12 mouse cellular contexts compared by ENCODE assay signal in the genomic region with DNA sequence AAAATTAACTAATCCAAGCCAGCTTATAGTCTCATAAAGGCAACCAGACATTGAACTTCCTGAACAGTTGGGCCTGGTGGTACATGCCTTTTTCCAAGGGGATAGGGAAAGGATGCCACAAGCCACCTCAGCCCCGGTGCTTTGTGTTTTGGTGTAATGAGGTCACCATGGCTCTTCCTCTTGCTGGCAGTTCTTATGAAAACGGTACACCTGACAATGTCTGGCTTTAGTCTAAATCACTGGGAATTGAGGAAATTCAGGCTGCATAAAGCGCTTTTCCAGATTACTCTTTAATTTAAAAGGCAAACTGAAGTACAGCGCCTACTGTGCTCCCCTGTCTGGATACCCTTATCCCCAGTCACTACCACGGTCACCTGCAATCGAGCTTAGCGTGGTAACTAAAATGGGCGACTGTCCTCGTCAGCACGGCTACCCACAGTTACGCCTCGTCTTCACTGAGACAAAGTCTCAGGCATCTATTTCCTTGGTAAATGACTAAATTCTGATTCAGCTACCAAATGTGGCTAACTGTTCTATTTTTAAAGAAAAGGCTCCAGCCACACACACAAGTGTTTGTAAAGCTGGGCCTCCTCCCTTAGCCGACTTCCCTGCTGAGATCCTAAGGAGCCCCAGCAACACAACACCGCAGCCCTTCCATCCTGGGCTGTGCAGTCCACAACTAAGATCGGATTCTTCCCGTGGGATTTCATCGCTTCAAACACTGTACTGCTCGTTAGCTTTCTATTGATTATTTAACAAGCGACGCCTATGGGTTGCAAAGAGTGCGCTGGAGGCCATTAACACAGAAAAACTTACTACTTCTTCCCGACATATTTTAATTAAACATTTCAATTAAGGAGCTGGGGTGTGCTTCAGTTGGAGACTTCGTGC. TPM values are rescaled to one million over a fixed set of nuclear protein-coding genes. Genes with fewer than 3 reads are reported as not detected.
A peak's percentile ranks its signal among the peaks of the same experiment; 100 is the strongest.
DNase-seq lines count a peak whose midpoint lies in the region; ATAC-seq and TF ChIP-seq lines count a peak whose summit lies in the region.
"Had no signal": no experiment of that assay in that cellular context is flagged by ENCODE, and none has a peak within 500 bp of the region (broad histone marks: within the 10 kb centered on the region; RNA-seq: fewer than 3 reads in every experiment).

No protein-coding gene starts in this region.

- peak overlapping the region; percentile 9; the same call in 1 of the 2 replicates for H3K9ac ChIP-seq in forebrain, embryonic 13.5 days
- no peak overlapping the region for H3K9ac ChIP-seq in forebrain, embryonic 11.5 days (ENCODE audit: low read length)
- H3K9ac ChIP-seq in kidney, embryonic 15.5 days: no peak overlapping the region
- H3K9ac ChIP-seq in liver, postnatal 0 days (replicated peaks): no peak overlapping the region
- H3K9ac ChIP-seq: lung, embryonic 14.5 days; neural tube, embryonic 12.5 days had no signal

- H3K4me3 ChIP-seq in forebrain, embryonic 13.5 days: no peak overlapping the region
- H3K4me3 ChIP-seq in forebrain, embryonic 11.5 days (ENCODE audit: low read depth, low read length): no peak overlapping the region
- no peak overlapping the region for H3K4me3 ChIP-seq in kidney, embryonic 15.5 days (replicated peaks)
- H3K4me3 ChIP-seq in liver, postnatal 0 days (ENCODE audit: low read depth, low read length): no peak overlapping the region
- H3K4me3 ChIP-seq: neural tube, embryonic 12.5 days had no signal

- DNase-seq in forebrain, embryonic 11.5 days (ENCODE audit: low spot score): no peak
- no peak for DNase-seq in kidney, postnatal 10 days
- peak; percentile 39 for DNase-seq in NIH3T3 (ENCODE audit: low read depth)
- DNase-seq in liver, postnatal 0 days: no peak
- no peak for DNase-seq in testis, postnatal 14 days (ENCODE audit: low spot score)
- DNase-seq in adrenal gland, adult 2 months: no peak
- DNase-seq: cerebellum, adult 9-10 months; kidney, postnatal 4 days; lung, embryonic 14.5 days had no signal

- peaks cover 35% of the 10 kb centered on the region for H3K4me1 ChIP-seq in forebrain, embryonic 13.5 days
- H3K4me1 ChIP-seq in forebrain, embryonic 11.5 days (replicated peaks; ENCODE audit: control insufficient read depth, insufficient read depth, low read length): peaks cover 10% of the 10 kb centered on the region; the same call in 1 of the 2 replicates
- H3K4me1 ChIP-seq in kidney, embryonic 15.5 days: peaks cover 52% of the 10 kb centered on the region
- H3K4me1 ChIP-seq in liver, postnatal 0 days (ENCODE audit: insufficient read depth): peaks cover 48% of the 10 kb centered on the region

- no peaks in the 10 kb centered on the region for H3K9me3 ChIP-seq in forebrain, embryonic 13.5 days (replicated peaks)
- no peaks in the 10 kb centered on the region; the same call in 1 of the 2 replicates for H3K9me3 ChIP-seq in forebrain, embryonic 11.5 days (ENCODE audit: control insufficient read depth, low read length)
- no peaks in the 10 kb centered on the region for H3K9me3 ChIP-seq in kidney, embryonic 15.5 days (replicated peaks)
- no peaks in the 10 kb centered on the region for H3K9me3 ChIP-seq in liver, postnatal 0 days (ENCODE audit: low read length)

- 36% methylated on average over 23 of the region's 23 CpGs for WGBS in forebrain, embryonic 13.5 days
- 57% methylated on average over 23 of the region's 23 CpGs for WGBS in forebrain, embryonic 11.5 days
- 73% methylated on average over 23 of the region's 23 CpGs for WGBS in kidney, embryonic 15.5 days
- WGBS in liver, postnatal 0 days (ENCODE audit: insufficient replicate concordance): 67% methylated on average over 23 of the region's 23 CpGs

- no peaks in the 10 kb centered on the region for H3K27me3 ChIP-seq in forebrain, embryonic 13.5 days
- H3K27me3 ChIP-seq in forebrain, embryonic 11.5 days (ENCODE audit: control insufficient read depth, insufficient read depth, low read length): no peaks in the 10 kb centered on the region
- no peaks in the 10 kb centered on the region for H3K27me3 ChIP-seq in kidney, embryonic 15.5 days
- H3K27me3 ChIP-seq in liver, postnatal 0 days (ENCODE audit: insufficient read depth, low read length): no peaks in the 10 kb centered on the region
- H3K27me3 ChIP-seq: neural tube, embryonic 12.5 days had no signal

- ATAC-seq in forebrain, embryonic 13.5 days: no peak
- no peak for ATAC-seq in forebrain, embryonic 11.5 days (replicated peaks; ENCODE audit: low FRiP score)
- ATAC-seq in kidney, embryonic 15.5 days (replicated peaks; ENCODE audit: low FRiP score): no peak
- peak; percentile 24; the same call in 1 of the 2 replicates for ATAC-seq in liver, postnatal 0 days

- no peak overlapping the region for H3K4me2 ChIP-seq in forebrain, embryonic 13.5 days
- no peak overlapping the region for H3K4me2 ChIP-seq in forebrain, embryonic 11.5 days (ENCODE audit: low read depth, low read length, severe bottlenecking)
- no peak overlapping the region for H3K4me2 ChIP-seq in kidney, embryonic 15.5 days
- peak overlapping the region; percentile 59; the same call in 1 of the 2 replicates for H3K4me2 ChIP-seq in liver, postnatal 0 days (ENCODE audit: low read depth, low read length)
- H3K4me2 ChIP-seq: lung, embryonic 14.5 days; neural tube, embryonic 12.5 days had no signal

- H3K27ac ChIP-seq in forebrain, embryonic 13.5 days: no peak overlapping the region; the same call in 1 of the 2 replicates
- no peak overlapping the region for H3K27ac ChIP-seq in forebrain, embryonic 11.5 days (ENCODE audit: low read depth, low read length)
- peak overlapping the region; percentile 78 for H3K27ac ChIP-seq in kidney, embryonic 15.5 days
- H3K27ac ChIP-seq in liver, postnatal 0 days (ENCODE audit: low read depth): peak overlapping the region; percentile 83
- H3K27ac ChIP-seq: neural tube, embryonic 12.5 days had no signal

- 0 out of 2 replicates have a peak, but pooled peaks cover 6% of the 10 kb centered on the region for H3K36me3 ChIP-seq in forebrain, embryonic 13.5 days (ENCODE audit: poor library complexity, severe bottlenecking)
- H3K36me3 ChIP-seq in forebrain, embryonic 11.5 days (ENCODE audit: control insufficient read depth, insufficient read depth, low read length): no peaks in the 10 kb centered on the region; the same call in 1 of the 2 replicates
- peaks cover 11% of the 10 kb centered on the region; the same call in 1 of the 2 replicates for H3K36me3 ChIP-seq in kidney, embryonic 15.5 days
- H3K36me3 ChIP-seq in liver, postnatal 0 days (replicated peaks; ENCODE audit: insufficient read depth, low read length): no peaks in the 10 kb centered on the region

- no peak for TF ChIP-seq CTCF in liver, postnatal 0 days (IDR thresholded peaks at IDR 0.05; ENCODE audit: low read depth)

- no peak for TF ChIP-seq EP300 in liver, postnatal 0 days (IDR thresholded peaks at IDR 0.05; ENCODE audit: low read depth)

RNA-seq across cellular contexts. Expression of a gene that starts 25.5 kb away (rescaled TPM):
- 146 and 153 TPM in 2 replicates for polyA plus RNA-seq in forebrain, embryonic 13.5 days (2015; fragmentation: Nextera tagmentation; extraction: Ambion mirVana)
- 194 and 195 TPM in 2 replicates for polyA plus RNA-seq in forebrain, embryonic 11.5 days (2014; fragmentation: Nextera tagmentation; extraction: Ambion mirVana)
- polyA plus RNA-seq in kidney, embryonic 15.5 days (2015; fragmentation: Nextera tagmentation; extraction: Ambion mirVana): 200 TPM in 2 replicates
- 52.2 and 64.6 TPM in 2 replicates for polyA plus RNA-seq in liver, postnatal 0 days (2015; fragmentation: Nextera tagmentation; extraction: Ambion mirVana)
- total RNA-seq in adrenal gland, adult 2 months (2021): 100 to 1,000 TPM in 1 of 2 experiments, 10 to 100 TPM in 1; 80.4 to 120 TPM
- polyA plus RNA-seq in adrenal gland, adult 2 months (2012; rRNA removed): 42.2 and 42.7 TPM in 2 replicates

Comparison
In these comparisons a context has a peak if more than half of its experiments do, and no peak if none do; other contexts are left out.
1. H3K27ac ChIP-seq: peak in kidney, embryonic 15.5 days (single experiment) and liver, postnatal 0 days (single experiment); none in forebrain, embryonic 13.5 days (single experiment) and forebrain, embryonic 11.5 days (single experiment).